Mouse (Mus musculus): ENCODE measurements around the gene Bcl2.

Gene Bcl2

GRCm38 (mm10) chr1:106507556-106507955, 206.5 kb downstream of the Bcl2 start:
- 91% methylated on average over 1 of the region's 1 CpGs for WGBS

- WGBS: 95% methylated on average over 3 of the region's 3 CpGs
Measured at GRCm38 (mm10) chr1:106503910-106504309, 210.2 kb downstream of the Bcl2 start.

- 85% methylated on average over 4 of the region's 4 CpGs for WGBS
Measured at GRCm38 (mm10) chr1:106503407-106503806, 210.7 kb downstream of the Bcl2 start.

- WGBS: 72% methylated on average over 2 of the region's 2 CpGs
Measured at GRCm38 (mm10) chr1:106497999-106498398, 216.1 kb downstream of the Bcl2 start.

Data from cerebral cortex, adult 2 months (tissue).